ENCODE assay signal across 8 mouse cellular contexts in genomic region chr2:151938780-151939200, GRCm38 (mm10). TPM values are rescaled to one million over a fixed set of nuclear protein-coding genes. Genes with fewer than 3 reads are reported as not detected.
DNase-seq lines count a peak whose midpoint lies in the region; ATAC-seq and TF ChIP-seq lines count a peak whose summit lies in the region.

No protein-coding gene starts in this region.

- DNase-seq in heart, adult 11 months: peak; percentile 98
- peak; percentile 43 for DNase-seq in urinary bladder, postnatal 25 days (ENCODE audit: low spot score)
- no peak for DNase-seq in urinary bladder, postnatal 10 days (ENCODE audit: low spot score)
- DNase-seq in kidney, postnatal 0 days (ENCODE audit: low spot score): peak; percentile 38
- peak; percentile 43 to 64 for DNase-seq in urinary bladder, postnatal 36 days (ENCODE audit: low spot score in 2 of 2)
- no peak for DNase-seq in layer of hippocampus, postnatal 14 days (ENCODE audit: low spot score in 2 of 2)

- H3K27ac ChIP-seq in heart, embryonic 11.5 days (ENCODE audit: low read depth, low read length): no peak overlapping the region
- H3K27ac ChIP-seq in kidney, postnatal 0 days: no peak overlapping the region
- no peak overlapping the region for H3K27ac ChIP-seq in forebrain, embryonic 12.5 days

- TF ChIP-seq CTCF in kidney, postnatal 0 days (IDR thresholded peaks at IDR 0.05; ENCODE audit: low read depth): no peak

- no peak for ATAC-seq in heart, embryonic 11.5 days (replicated peaks; ENCODE audit: insufficient number of reproducible peaks, low FRiP score, low TSS enrichment)
- no peak; the same call in 1 of the 2 replicates for ATAC-seq in kidney, postnatal 0 days (replicated peaks; ENCODE audit: low FRiP score, low read depth)
- ATAC-seq in forebrain, embryonic 12.5 days (ENCODE audit: low FRiP score): no peak

- no peaks in the 10 kb centered on the region for H3K36me3 ChIP-seq in heart, embryonic 11.5 days (ENCODE audit: control insufficient read depth, insufficient read depth, low read length)
- H3K36me3 ChIP-seq in kidney, postnatal 0 days (ENCODE audit: insufficient read depth, low read length): no peaks in the 10 kb centered on the region
- no peaks in the 10 kb centered on the region for H3K36me3 ChIP-seq in forebrain, embryonic 12.5 days (replicated peaks)

- H3K9ac ChIP-seq in heart, embryonic 11.5 days (ENCODE audit: low read depth, low read length): no peak overlapping the region
- no peak overlapping the region for H3K9ac ChIP-seq in kidney, postnatal 0 days (ENCODE audit: low read depth, low read length)
- H3K9ac ChIP-seq in forebrain, embryonic 12.5 days: no peak overlapping the region

- H3K27me3 ChIP-seq in heart, embryonic 11.5 days (ENCODE audit: control insufficient read depth, insufficient read depth, low read length): peaks cover 5% of the 10 kb centered on the region; the same call in 1 of the 2 replicates
- H3K27me3 ChIP-seq in kidney, postnatal 0 days (ENCODE audit: insufficient read depth, low read length): no peaks in the 10 kb centered on the region
- H3K27me3 ChIP-seq in forebrain, embryonic 12.5 days: 0 out of 2 replicates have a peak, but pooled peaks cover 6% of the 10 kb centered on the region

- no peaks in the 10 kb centered on the region for H3K4me1 ChIP-seq in heart, embryonic 11.5 days (ENCODE audit: control insufficient read depth, insufficient read depth, low read length)
- no peaks in the 10 kb centered on the region for H3K4me1 ChIP-seq in kidney, postnatal 0 days (replicated peaks; ENCODE audit: insufficient read depth, low read length)
- H3K4me1 ChIP-seq in forebrain, embryonic 12.5 days: peaks cover 6% of the 10 kb centered on the region; the same call in 1 of the 2 replicates

- H3K4me2 ChIP-seq in heart, embryonic 11.5 days: no peak overlapping the region
- H3K4me2 ChIP-seq in kidney, postnatal 0 days (ENCODE audit: low read length): no peak overlapping the region
- H3K4me2 ChIP-seq in forebrain, embryonic 12.5 days: no peak overlapping the region

- no peaks in the 10 kb centered on the region for H3K9me3 ChIP-seq in heart, embryonic 11.5 days (replicated peaks; ENCODE audit: control insufficient read depth, low read length)
- H3K9me3 ChIP-seq in kidney, postnatal 0 days (replicated peaks; ENCODE audit: low read length): no peaks in the 10 kb centered on the region
- no peaks in the 10 kb centered on the region for H3K9me3 ChIP-seq in forebrain, embryonic 12.5 days

- WGBS in heart, embryonic 11.5 days (ENCODE audit: insufficient replicate concordance): 65% methylated on average over 11 of the region's 11 CpGs
- 41% methylated on average over 11 of the region's 11 CpGs for WGBS in kidney, postnatal 0 days
- 74% methylated on average over 11 of the region's 11 CpGs for WGBS in forebrain, embryonic 12.5 days

- H3K4me3 ChIP-seq in heart, embryonic 11.5 days (ENCODE audit: low read depth, low read length): no peak overlapping the region
- H3K4me3 ChIP-seq in kidney, postnatal 0 days (replicated peaks; ENCODE audit: low read depth, low read length): no peak overlapping the region
- H3K4me3 ChIP-seq in forebrain, embryonic 12.5 days (replicated peaks): no peak overlapping the region

RNA-seq across cellular contexts. Expression of gene Angpt4, which starts 27.8 kb away (rescaled TPM):
- 0.21 and 0.30 TPM in 2 replicates for polyA plus RNA-seq in heart, embryonic 11.5 days (2014; fragmentation: Nextera tagmentation; extraction: Ambion mirVana)
- 2.2 and 2.7 TPM in 2 replicates for polyA plus RNA-seq in kidney, postnatal 0 days (2015; fragmentation: Nextera tagmentation; extraction: Ambion mirVana)
- under 1 TPM; 0.14 to 0.52 TPM for total RNA-seq in layer of hippocampus, postnatal 14 days (2021)
- 0.10 TPM in 1 of 2 replicates, not detected in the other for polyA plus RNA-seq in forebrain, embryonic 12.5 days (2016; fragmentation: Nextera tagmentation; extraction: Ambion mirVana)

RNA-seq across cellular contexts. Expression of gene Fam110a, which starts 41.2 kb away (rescaled TPM):
- polyA plus RNA-seq in heart, embryonic 11.5 days (2014; fragmentation: Nextera tagmentation; extraction: Ambion mirVana): 9.7 and 10.5 TPM in 2 replicates
- 29.0 and 31.1 TPM in 2 replicates for polyA plus RNA-seq in kidney, postnatal 0 days (2015; fragmentation: Nextera tagmentation; extraction: Ambion mirVana)
- 1 to 10 TPM; 8.2 to 9.5 TPM for total RNA-seq in layer of hippocampus, postnatal 14 days (2021)
- 90.2 and 96.2 TPM in 2 replicates for polyA plus RNA-seq in forebrain, embryonic 12.5 days (2016; fragmentation: Nextera tagmentation; extraction: Ambion mirVana)

RNA-seq across cellular contexts. Expression of gene Slc52a3, which starts 57.5 kb away (rescaled TPM):
- polyA plus RNA-seq in heart, embryonic 11.5 days (2014; fragmentation: Nextera tagmentation; extraction: Ambion mirVana): 0.80 and 0.86 TPM in 2 replicates
- polyA plus RNA-seq in kidney, postnatal 0 days (2015; fragmentation: Nextera tagmentation; extraction: Ambion mirVana): 24.5 and 27.1 TPM in 2 replicates
- 1 to 10 TPM; 3.2 to 3.7 TPM for total RNA-seq in layer of hippocampus, postnatal 14 days (2021)
- polyA plus RNA-seq in forebrain, embryonic 12.5 days (2016; fragmentation: Nextera tagmentation; extraction: Ambion mirVana): 0.54 and 0.78 TPM in 2 replicates

Comparison
In these comparisons a context has a peak if more than half of its experiments do, and no peak if none do; other contexts are left out.
1. DNase-seq: peak in heart, adult 11 months (single experiment), urinary bladder, postnatal 25 days (single experiment), kidney, postnatal 0 days (single experiment) and urinary bladder, postnatal 36 days (2 of 2); none in urinary bladder, postnatal 10 days (single experiment) and layer of hippocampus, postnatal 14 days (0 of 2).
2. RNA of gene Slc52a3, which starts 57.5 kb away (polyA plus RNA-seq): 24.5 to 27.1 TPM in kidney, postnatal 0 days; 0.80 to 0.86 TPM in heart, embryonic 11.5 days and 0.54 to 0.78 TPM in forebrain, embryonic 12.5 days; every median in the first group is over 10 times any median in the second.